Mouse (Mus musculus) ES-Bruce4 (cell line): ENCODE data around the gene Pax5.

Experiments used
- EP300 ChIP-seq: IDR thresholded peaks from 2 replicates; pipeline ENCODE4 v1.6.1; 2011; ENCODE audit warnings: low read depth, low read length; ENCODE audit not compliant: insufficient read depth
- POLR2A ChIP-seq: IDR thresholded peaks from one replicate; pipeline ENCODE4 v1.8.1; 2011; ENCODE audit warnings: low read length; ENCODE audit not compliant: insufficient read depth

DNA sequence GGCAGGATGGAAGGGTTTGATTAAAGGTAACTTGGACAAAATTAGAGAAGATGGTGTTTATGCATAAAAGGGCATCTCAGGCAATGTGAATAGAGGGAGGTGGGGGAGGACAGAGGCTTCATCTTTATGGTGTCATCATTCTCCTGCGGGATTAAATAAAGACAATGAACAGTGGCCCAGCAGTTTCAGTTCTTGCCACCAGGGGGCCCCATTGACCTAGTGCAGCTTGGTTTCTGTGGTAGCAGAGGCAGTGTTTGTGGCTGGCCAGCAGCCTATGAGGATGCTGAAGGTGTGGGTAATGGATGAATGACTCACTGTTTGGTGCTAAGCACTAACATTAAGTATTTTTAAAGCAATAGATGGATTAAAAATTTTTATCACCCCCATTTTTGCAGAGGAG is 230.5 kb downstream of the Pax5 start:
- TF ChIP-seq EP300 (no peak), POLR2A (no peak)
